Mouse (Mus musculus) hindbrain, embryonic 16.5 days (tissue): ENCODE measurements around the gene Selp. TPM values are rescaled to one million over a fixed set of nuclear protein-coding genes. Genes with fewer than 3 reads are reported as not detected.

Experiments used
- ATAC-seq: fragments of 200-750 bp; cut with Nextera tagmentation; 2 replicates; pipeline ENCODE4 v1.8.0; 2017; ENCODE audit warnings: moderate TSS enrichment, moderate library complexity
- H3K27ac ChIP-seq: fragments of 300-500 bp; sonication (generic); 2 replicates; pipeline ENCODE4 v1.5.1; 2014; ENCODE audit warnings: low read depth, mild to moderate bottlenecking, control low read depth, low read length, moderate library complexity
- H3K27me3 ChIP-seq: fragments of 300-500 bp; sonication (generic); replicated peaks from 2 replicates; pipeline ENCODE4 v1.6.1; 2014; ENCODE audit warnings: low read length; ENCODE audit not compliant: control insufficient read depth, insufficient read depth
- H3K36me3 ChIP-seq: fragments of 300-500 bp; sonication (generic); 2 replicates; pipeline ENCODE4 v1.6.1; 2014; ENCODE audit warnings: mild to moderate bottlenecking, low read length, moderate library complexity, mixed read lengths; ENCODE audit not compliant: control insufficient read depth, insufficient read depth
- H3K4me1 ChIP-seq: fragments of 300-500 bp; sonication (generic); 2 replicates; pipeline ENCODE4 v1.6.1; 2014; ENCODE audit warnings: low read depth, low read length; ENCODE audit not compliant: control insufficient read depth, insufficient read depth
- H3K4me2 ChIP-seq: fragments of 300-500 bp; sonication (generic); 2 replicates; pipeline ENCODE4 v1.6.1; 2014; ENCODE audit warnings: mild to moderate bottlenecking, low read length, control low read depth, moderate library complexity
- H3K4me3 ChIP-seq: fragments of 300-500 bp; sonication (generic); 2 replicates; pipeline ENCODE4 v1.5.1; 2014; ENCODE audit warnings: mild to moderate bottlenecking, low read length, control low read depth, moderate library complexity
- H3K9ac ChIP-seq: fragments of 300-500 bp; sonication (generic); 2 replicates; pipeline ENCODE4 v1.6.1; 2014; ENCODE audit warnings: low read depth, mild to moderate bottlenecking, control low read depth, low read length, moderate library complexity
- H3K9me3 ChIP-seq: fragments of 300-500 bp; sonication (generic); 2 replicates; pipeline ENCODE4 v1.6.1; 2014; ENCODE audit warnings: mild to moderate bottlenecking, low read length, moderate library complexity; ENCODE audit not compliant: control insufficient read depth
- WGBS: fragments of 180-500 bp; shearing (Covaris S2); extraction: QIAGEN DNeasy Blood & Tissue Kit; methylation state at CpG from one replicate; pipeline ENCODE4 v1.1.7; 2014; 5-methylcytosine and 5-hydroxymethylcytosine counted together
- polyA plus RNA-seq: library from polyadenylated mRNA; unstranded; fragments of >200 nt; fragmentation: Nextera tagmentation; extraction: Ambion mirVana; gene quantifications from 2 replicates; pipeline ENCODE4 v1.2.1, GENCODE M21; 2015

Gene Selp
- polyA plus RNA-seq, 1 experiment from 2014 or later, result not detected

GRCm38 (mm10) chr1:164077031-164077430, 38.0 kb upstream of the Selp start:
- Histone ChIP-seq H3K4me2 (no peak overlapping the region), H3K9ac (no peak overlapping the region), H3K27ac (no peak overlapping the region), H3K36me3 (no peaks in the 10 kb centered on the region), H3K27me3 (no peaks in the 10 kb centered on the region), H3K9me3 (no peaks in the 10 kb centered on the region), H3K4me3 (no peak overlapping the region), H3K4me1 (no peaks in the 10 kb centered on the region)
- 88% methylated on average over 3 of the region's 3 CpGs for WGBS
- no peak for ATAC-seq

- 86% methylated on average over 4 of the region's 4 CpGs for WGBS
These were observed 36.7 kb upstream of the Selp start for GRCm38 (mm10) chr1:164078323-164078741.

GRCm38 (mm10) chr1:164079091-164079490, 36.0 kb upstream of the Selp start:
- Histone ChIP-seq H3K4me3 (no peak overlapping the region), H3K9me3 (no peaks in the 10 kb centered on the region), H3K4me1 (no peaks in the 10 kb centered on the region), H3K9ac (no peak overlapping the region), H3K27me3 (no peaks in the 10 kb centered on the region), H3K36me3 (no peaks in the 10 kb centered on the region), H3K4me2 (no peak overlapping the region), H3K27ac (no peak overlapping the region)
- ATAC-seq, result no peak
- 89% methylated on average over 11 of the region's 11 CpGs for WGBS

More at GRCm38 (mm10) chr1:164078323-164078741, 36.7 kb upstream of the Selp start:
- ATAC-seq, result no peak
- H3K27me3 ChIP-seq, result no peaks in the 10 kb centered on the region
- H3K4me3 ChIP-seq, result no peak overlapping the region
- no peak overlapping the region for H3K4me2 ChIP-seq
- H3K36me3 ChIP-seq, result no peaks in the 10 kb centered on the region
- H3K27ac ChIP-seq, result no peak overlapping the region
- H3K4me1 ChIP-seq, result no peaks in the 10 kb centered on the region
- no peaks in the 10 kb centered on the region for H3K9me3 ChIP-seq
- H3K9ac ChIP-seq, result no peak overlapping the region

- no peak overlapping the region for H3K27ac ChIP-seq
- H3K36me3 ChIP-seq, result no peaks in the 10 kb centered on the region
- H3K9ac ChIP-seq, result no peak overlapping the region
- H3K27me3 ChIP-seq, result no peaks in the 10 kb centered on the region
- no peaks in the 10 kb centered on the region for H3K4me1 ChIP-seq
- no peak overlapping the region for H3K4me2 ChIP-seq
- no peak overlapping the region for H3K4me3 ChIP-seq
- ATAC-seq, result no peak
- WGBS, result 90% methylated on average over 4 of the region's 4 CpGs
- no peaks in the 10 kb centered on the region for H3K9me3 ChIP-seq
These were observed 32.0 kb upstream of the Selp start for GRCm38 (mm10) chr1:164083046-164083445.

- H3K36me3 ChIP-seq, result no peaks in the 10 kb centered on the region
These were observed 28.3 kb upstream of the Selp start for GRCm38 (mm10) chr1:164086797-164087196.

GRCm38 (mm10) chr1:164087872-164088271, 27.2 kb upstream of the Selp start:
- Histone ChIP-seq H3K9ac (no peak overlapping the region), H3K4me2 (no peak overlapping the region), H3K27me3 (no peaks in the 10 kb centered on the region), H3K9me3 (no peaks in the 10 kb centered on the region), H3K27ac (no peak overlapping the region), H3K36me3 (no peaks in the 10 kb centered on the region), H3K4me1 (no peaks in the 10 kb centered on the region), H3K4me3 (no peak overlapping the region)
- ATAC-seq, result no peak
- WGBS, result 93% methylated on average over 5 of the region's 5 CpGs

More at GRCm38 (mm10) chr1:164086797-164087196, 28.3 kb upstream of the Selp start:
- Histone ChIP-seq H3K9ac (no peak overlapping the region), H3K4me3 (no peak overlapping the region), H3K4me1 (no peaks in the 10 kb centered on the region), H3K4me2 (no peak overlapping the region), H3K27me3 (no peaks in the 10 kb centered on the region), H3K27ac (no peak overlapping the region), H3K9me3 (no peaks in the 10 kb centered on the region)
- no peak for ATAC-seq
- WGBS, result 87% methylated on average over 3 of the region's 3 CpGs

- H3K4me3 ChIP-seq, result no peak overlapping the region
- no peaks in the 10 kb centered on the region for H3K36me3 ChIP-seq
- no peak overlapping the region for H3K27ac ChIP-seq
- no peaks in the 10 kb centered on the region for H3K9me3 ChIP-seq
- WGBS, result 76% methylated on average over 6 of the region's 6 CpGs
- H3K9ac ChIP-seq, result no peak overlapping the region
- no peaks in the 10 kb centered on the region for H3K27me3 ChIP-seq
- no peak for ATAC-seq
- no peaks in the 10 kb centered on the region for H3K4me1 ChIP-seq
- no peak overlapping the region for H3K4me2 ChIP-seq
These were observed 18.3 kb upstream of the Selp start for GRCm38 (mm10) chr1:164096780-164097179.

- ATAC-seq, result no peak
- no peaks in the 10 kb centered on the region for H3K36me3 ChIP-seq
- no peak overlapping the region for H3K4me3 ChIP-seq
- H3K4me2 ChIP-seq, result no peak overlapping the region
- H3K4me1 ChIP-seq, result no peaks in the 10 kb centered on the region
- no peaks in the 10 kb centered on the region for H3K9me3 ChIP-seq
- no peak overlapping the region for H3K27ac ChIP-seq
- WGBS, result 89% methylated on average over 2 of the region's 2 CpGs
- no peak overlapping the region for H3K9ac ChIP-seq
- H3K27me3 ChIP-seq, result no peaks in the 10 kb centered on the region
These were observed 17.2 kb upstream of the Selp start for GRCm38 (mm10) chr1:164097911-164098310.

GRCm38 (mm10) chr1:164098372-164098771, 16.7 kb upstream of the Selp start:
- Histone ChIP-seq H3K4me1 (no peaks in the 10 kb centered on the region), H3K27me3 (no peaks in the 10 kb centered on the region), H3K9ac (no peak overlapping the region), H3K4me3 (no peak overlapping the region), H3K9me3 (no peaks in the 10 kb centered on the region), H3K36me3 (no peaks in the 10 kb centered on the region), H3K4me2 (no peak overlapping the region), H3K27ac (no peak overlapping the region)
- ATAC-seq, result no peak
- WGBS, result 71% methylated on average over 2 of the region's 2 CpGs

GRCm38 (mm10) chr1:164109763-164110162, 5.3 kb upstream of the Selp start:
- H3K27me3 ChIP-seq, result no peaks in the 10 kb centered on the region
- H3K36me3 ChIP-seq, result no peaks in the 10 kb centered on the region
- ATAC-seq, result no peak
- H3K4me1 ChIP-seq, result no peaks in the 10 kb centered on the region
- WGBS, result 82% methylated on average over 2 of the region's 2 CpGs
- no peak overlapping the region for H3K4me2 ChIP-seq
- H3K9ac ChIP-seq, result no peak overlapping the region
- no peak overlapping the region for H3K27ac ChIP-seq
- H3K4me3 ChIP-seq, result no peak overlapping the region
- no peaks in the 10 kb centered on the region for H3K9me3 ChIP-seq
